Mouse (Mus musculus): ENCODE measurements around the gene Rptor. TPM values are rescaled to one million over a fixed set of nuclear protein-coding genes. Genes with fewer than 3 reads are reported as not detected.
A peak's percentile ranks its signal among the peaks of the same experiment; 100 is the strongest.
"Not testable (repeated sequence)": the region's sequence is repeated elsewhere in the genome, so short reads cannot be mapped to it uniquely, and the experiment has no call there.

The Rptor gene
- polyA plus RNA-seq, 1 experiment from 2014 or later = 12.5 TPM

DNA sequence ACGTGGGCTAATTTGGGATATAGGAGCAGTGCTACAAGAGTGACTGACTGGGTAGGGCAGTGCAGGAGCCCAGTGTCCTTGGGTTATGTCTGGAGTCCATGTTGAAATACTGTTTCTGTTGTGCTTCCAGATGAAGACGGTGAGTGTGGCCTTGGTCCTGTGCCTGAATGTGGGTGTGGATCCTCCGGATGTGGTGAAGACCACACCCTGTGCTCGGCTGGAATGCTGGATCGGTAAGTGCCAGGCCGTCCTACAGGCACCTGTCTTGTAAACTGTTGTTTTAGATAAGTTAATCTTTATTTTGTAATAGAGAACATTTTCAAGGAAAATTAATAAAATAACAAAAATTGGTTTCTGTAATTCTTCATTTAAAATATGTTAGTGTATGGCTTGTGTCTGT is 54.8 kb downstream of the Rptor start:
- Histone ChIP-seq H3K27me3 (no peaks in the 10 kb centered on the region), H3K4me3 (no peak overlapping the region), H3K27ac (no peak overlapping the region), H3K4me2 (no peak overlapping the region), H3K36me3 (0 out of 2 replicates have a peak, but pooled peaks cover 7% of the 10 kb centered on the region), H3K4me1 (peaks cover 6% of the 10 kb centered on the region; the same call in 1 of the 2 replicates), H3K9me3 (no peaks in the 10 kb centered on the region), H3K9ac (no peak overlapping the region)
- WGBS = 80% methylated on average over 6 of the region's 6 CpGs
- ATAC-seq (ENCODE audit: insufficient number of reproducible peaks, insufficient read depth, low FRiP score, low TSS enrichment, low read depth) = no peak

DNA sequence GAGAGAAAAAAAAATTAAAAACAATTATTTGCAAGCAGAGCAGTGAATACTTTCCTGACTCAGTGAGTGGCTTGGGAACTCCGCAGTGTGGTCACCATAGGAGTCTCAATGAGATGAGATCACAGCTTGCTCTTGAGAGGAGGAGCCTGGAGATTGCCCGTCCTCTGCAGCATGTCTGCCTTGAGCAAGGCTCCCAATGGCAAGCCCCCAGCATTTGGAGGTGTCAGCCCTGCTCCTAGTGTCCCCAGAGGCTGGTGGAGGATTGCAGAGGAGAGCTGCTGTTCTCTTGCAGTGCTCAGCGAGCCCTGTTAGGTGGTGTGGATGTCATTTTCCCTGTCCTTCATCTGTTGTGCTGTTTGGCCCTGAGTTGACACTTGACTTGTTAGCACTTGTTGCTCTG is 56.6 kb downstream of the Rptor start:
- Histone ChIP-seq H3K4me2 (no peak overlapping the region), H3K4me3 (no peak overlapping the region), H3K4me1 (peaks cover 20% of the 10 kb centered on the region; the same call in 1 of the 2 replicates), H3K9me3 (no peaks in the 10 kb centered on the region), H3K27ac (no peak overlapping the region), H3K36me3 (0 out of 2 replicates have a peak, but pooled peaks cover 7% of the 10 kb centered on the region), H3K9ac (no peak overlapping the region), H3K27me3 (no peaks in the 10 kb centered on the region)
- WGBS = 82% methylated on average over 3 of the region's 3 CpGs
- ATAC-seq (ENCODE audit: insufficient number of reproducible peaks, insufficient read depth, low FRiP score, low TSS enrichment, low read depth) = no peak

DNA sequence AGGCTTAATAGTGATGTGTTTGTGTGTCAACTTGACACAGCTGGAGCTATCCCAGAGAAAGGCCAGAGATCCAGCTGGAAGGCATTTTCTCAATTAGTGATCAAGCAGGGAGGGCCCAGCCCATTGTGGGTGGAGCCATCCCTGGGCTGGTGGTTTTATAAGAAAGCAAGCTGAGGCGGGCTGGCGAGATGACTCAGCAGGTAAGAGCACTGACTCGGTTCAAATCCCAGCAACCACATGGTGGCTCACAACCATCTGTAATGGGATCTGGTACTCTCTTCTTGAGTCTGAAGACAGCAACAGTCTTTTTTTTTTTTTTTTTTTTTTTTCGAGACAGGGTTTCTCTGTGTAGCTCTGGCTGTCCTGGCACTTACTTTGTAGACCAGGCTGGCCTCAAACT is 58.8 kb downstream of the Rptor start:
- not testable (repeated sequence) for H3K4me3 ChIP-seq; H3K27me3 ChIP-seq; H3K27ac ChIP-seq; ATAC-seq (ENCODE audit: insufficient number of reproducible peaks, insufficient read depth, low FRiP score, low TSS enrichment, low read depth); H3K9ac ChIP-seq; H3K36me3 ChIP-seq; H3K9me3 ChIP-seq; H3K4me2 ChIP-seq
- H3K4me1 ChIP-seq = peaks cover 33% of the 10 kb centered on the region
- 18% methylated on average over 4 of the region's 4 CpGs for WGBS

DNA sequence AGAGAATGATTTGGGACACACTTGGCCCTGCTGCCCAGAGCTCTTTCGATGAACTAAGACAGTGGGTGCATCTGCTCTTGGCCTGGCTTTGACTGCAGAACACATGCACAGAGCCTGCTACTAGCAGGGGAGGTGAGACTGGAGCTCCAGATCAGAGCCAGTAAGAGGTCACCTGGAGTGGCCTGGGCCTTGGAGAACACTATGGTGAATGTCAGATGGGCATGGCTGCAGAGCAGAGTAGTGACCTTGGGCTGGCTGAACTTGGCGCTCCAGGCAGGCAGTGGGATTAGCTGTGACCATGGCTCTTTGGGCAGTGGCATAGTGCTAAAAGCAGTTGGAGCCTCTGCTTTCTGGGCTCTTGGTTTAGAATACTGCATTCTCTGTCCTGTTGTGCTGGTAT is 61.2 kb downstream of the Rptor start:
- Histone ChIP-seq H3K27ac (no peak overlapping the region), H3K9ac (0 out of 2 replicates have a peak overlapping the region, but pooled peaks have one; percentile 16), H3K4me3 (no peak overlapping the region), H3K36me3 (no peaks in the 10 kb centered on the region), H3K4me2 (no peak overlapping the region), H3K27me3 (no peaks in the 10 kb centered on the region), H3K4me1 (peaks cover 37% of the 10 kb centered on the region), H3K9me3 (no peaks in the 10 kb centered on the region)
- ATAC-seq (ENCODE audit: insufficient number of reproducible peaks, insufficient read depth, low FRiP score, low TSS enrichment, low read depth) = no peak
- 89% methylated on average over 2 of the region's 2 CpGs for WGBS

DNA sequence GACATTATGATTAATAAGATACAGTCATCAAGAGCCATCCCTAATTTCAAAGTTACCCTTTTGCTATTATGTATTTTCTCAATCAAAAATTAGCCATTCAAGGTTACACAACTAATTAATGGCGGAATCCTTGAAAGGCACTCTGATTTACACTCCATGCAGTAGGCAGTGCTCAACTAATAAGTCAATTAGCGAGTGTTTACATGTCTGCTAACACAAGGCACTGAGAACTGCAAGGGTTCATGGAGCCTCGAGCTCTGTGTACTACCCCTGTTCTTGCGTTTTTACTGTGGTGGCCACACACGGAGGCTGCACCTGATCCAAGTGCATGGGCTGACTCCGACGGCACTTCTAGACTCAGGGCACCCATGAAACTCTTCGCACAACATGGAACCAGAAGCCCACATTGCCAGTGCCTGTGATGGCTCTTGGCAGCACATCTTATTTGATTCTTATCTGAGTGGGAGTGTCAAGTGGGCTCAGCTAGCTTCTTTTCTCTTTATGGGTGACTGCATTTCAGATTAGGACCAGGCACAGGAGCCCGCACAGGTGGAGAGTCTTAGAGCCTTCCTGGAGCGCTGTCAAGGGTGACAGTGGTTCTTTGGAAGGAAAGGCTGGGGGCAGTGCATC is 62.1 kb downstream of the Rptor start:
- Histone ChIP-seq H3K9me3 (no peaks in the 10 kb centered on the region), H3K27ac (no peak overlapping the region), H3K4me2 (no peak overlapping the region), H3K27me3 (no peaks in the 10 kb centered on the region), H3K36me3 (no peaks in the 10 kb centered on the region), H3K4me3 (no peak overlapping the region), H3K9ac (no peak overlapping the region), H3K4me1 (peaks cover 37% of the 10 kb centered on the region)
- ATAC-seq (ENCODE audit: insufficient number of reproducible peaks, insufficient read depth, low FRiP score, low TSS enrichment, low read depth) = no peak
- WGBS = 72% methylated on average over 10 of the region's 10 CpGs

DNA sequence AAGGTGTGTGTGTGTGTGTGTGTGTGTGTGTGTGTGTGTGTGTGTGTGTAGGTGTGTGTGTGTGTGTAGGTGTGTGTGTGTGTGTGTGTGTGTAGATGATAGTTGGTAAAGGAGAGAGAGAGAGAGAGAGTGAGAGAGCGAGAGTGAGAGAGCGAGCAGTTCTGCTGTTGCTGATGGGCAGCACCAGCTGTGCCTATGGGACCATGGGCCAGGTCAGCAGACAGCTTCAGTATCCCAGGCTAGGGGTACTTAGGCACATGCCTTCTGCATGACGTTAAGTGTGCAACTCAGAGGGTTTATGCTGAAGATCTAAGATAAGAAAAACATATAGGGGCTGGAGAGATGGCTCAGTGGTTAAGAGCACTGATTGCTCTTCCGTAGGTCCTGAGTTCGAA is 62.6 kb downstream of the Rptor start:
- no peak for ATAC-seq (ENCODE audit: insufficient number of reproducible peaks, insufficient read depth, low FRiP score, low TSS enrichment, low read depth)
- H3K4me2 ChIP-seq = no peak overlapping the region
- H3K4me3 ChIP-seq = no peak overlapping the region
- 86% methylated on average over 5 of the region's 5 CpGs for WGBS
- H3K4me1 ChIP-seq = peaks cover 37% of the 10 kb centered on the region
- no peaks in the 10 kb centered on the region for H3K27me3 ChIP-seq
- no peaks in the 10 kb centered on the region for H3K36me3 ChIP-seq
- no peaks in the 10 kb centered on the region for H3K9me3 ChIP-seq
- H3K9ac ChIP-seq = no peak overlapping the region
- H3K27ac ChIP-seq = no peak overlapping the region

DNA sequence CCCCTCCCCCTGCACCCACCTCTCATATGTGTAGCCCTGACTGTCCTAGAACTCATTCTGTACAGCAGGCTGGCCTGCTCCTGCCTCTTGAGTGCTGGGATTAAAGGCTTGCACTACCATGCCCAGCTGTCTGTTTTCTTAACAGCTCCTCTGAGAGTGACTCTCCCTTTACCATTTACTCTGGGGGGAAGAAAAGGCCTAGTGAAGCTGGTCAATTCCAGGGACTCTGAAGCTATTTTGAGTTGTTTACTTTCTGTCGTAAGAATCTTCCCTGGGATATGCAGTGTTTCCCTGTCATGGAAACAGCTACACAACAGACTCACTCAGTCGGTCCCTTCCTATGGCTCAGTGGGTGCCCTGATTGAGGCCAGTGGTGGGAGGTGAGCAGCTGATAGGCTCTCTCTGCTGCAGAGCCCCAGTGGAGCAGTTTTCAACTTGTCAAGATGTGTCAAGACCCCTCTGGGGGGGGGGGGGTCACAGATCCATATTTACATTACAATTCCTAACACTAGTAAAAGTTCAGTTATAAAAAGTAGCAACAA is 63.9 kb downstream of the Rptor start:
- H3K9me3 ChIP-seq = no peaks in the 10 kb centered on the region
- H3K4me3 ChIP-seq = no peak overlapping the region
- H3K36me3 ChIP-seq = no peaks in the 10 kb centered on the region
- H3K4me1 ChIP-seq = peaks cover 35% of the 10 kb centered on the region
- H3K9ac ChIP-seq = no peak overlapping the region
- WGBS = 49% methylated on average over 2 of the region's 2 CpGs
- no peak overlapping the region for H3K27ac ChIP-seq
- no peak overlapping the region for H3K4me2 ChIP-seq
- no peak for ATAC-seq (ENCODE audit: insufficient number of reproducible peaks, insufficient read depth, low FRiP score, low TSS enrichment, low read depth)
- H3K27me3 ChIP-seq = no peaks in the 10 kb centered on the region

DNA sequence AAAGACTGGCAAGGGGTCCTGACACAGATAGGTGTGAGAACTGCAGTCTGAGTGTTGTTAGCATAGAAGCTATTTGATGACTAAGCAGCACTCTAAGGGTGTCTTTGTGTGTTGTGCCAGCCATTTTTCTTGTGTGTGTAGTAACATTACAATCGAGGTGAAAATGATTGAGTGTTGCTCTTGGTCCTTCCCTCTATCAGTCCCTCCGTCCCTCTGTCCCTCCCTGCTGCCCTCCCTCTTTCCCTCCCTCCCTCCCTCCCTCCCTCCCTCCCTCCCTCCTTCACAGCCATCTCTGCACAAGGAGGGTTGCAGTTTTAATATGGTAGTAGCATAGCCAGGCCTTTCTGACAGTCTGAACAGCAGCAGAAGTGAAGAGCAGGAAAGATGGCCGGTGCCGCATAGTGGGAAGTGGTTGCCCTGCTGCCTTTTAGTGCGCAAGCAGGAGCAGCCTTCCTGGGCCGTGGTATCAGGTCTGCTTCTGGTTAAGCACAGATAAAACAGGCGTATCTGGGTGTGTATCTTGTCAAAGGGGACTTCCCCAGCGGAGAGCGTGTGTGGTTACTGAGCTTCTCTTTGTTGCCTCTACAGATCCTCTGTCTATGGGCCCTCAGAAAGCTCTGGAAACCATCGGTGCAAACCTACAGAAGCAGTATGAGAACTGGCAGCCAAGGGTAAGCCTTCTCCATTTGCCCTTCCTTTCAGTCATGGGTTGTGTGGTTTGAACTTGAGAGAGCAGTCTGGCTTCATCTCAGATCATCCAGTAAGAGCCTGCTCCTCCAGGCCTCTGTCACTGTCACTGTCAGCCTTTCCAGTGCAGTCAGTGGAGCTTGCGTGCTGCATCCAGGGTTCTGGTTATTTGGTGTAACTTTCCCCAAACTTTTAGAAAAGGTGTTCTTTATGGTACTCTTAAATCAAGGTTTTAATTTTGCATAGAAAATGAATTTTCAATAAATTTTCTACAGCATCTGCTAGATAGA is 68.3 kb downstream of the Rptor start:
- Histone ChIP-seq H3K27me3 (no peaks in the 10 kb centered on the region), H3K4me2 (no peak overlapping the region), H3K9me3 (no peaks in the 10 kb centered on the region), H3K27ac (no peak overlapping the region), H3K36me3 (no peaks in the 10 kb centered on the region), H3K9ac (no peak overlapping the region), H3K4me1 (peaks cover 21% of the 10 kb centered on the region), H3K4me3 (no peak overlapping the region)
- WGBS = 58% methylated on average over 11 of the region's 11 CpGs
- ATAC-seq (ENCODE audit: insufficient number of reproducible peaks, insufficient read depth, low FRiP score, low TSS enrichment, low read depth) = no peak

DNA sequence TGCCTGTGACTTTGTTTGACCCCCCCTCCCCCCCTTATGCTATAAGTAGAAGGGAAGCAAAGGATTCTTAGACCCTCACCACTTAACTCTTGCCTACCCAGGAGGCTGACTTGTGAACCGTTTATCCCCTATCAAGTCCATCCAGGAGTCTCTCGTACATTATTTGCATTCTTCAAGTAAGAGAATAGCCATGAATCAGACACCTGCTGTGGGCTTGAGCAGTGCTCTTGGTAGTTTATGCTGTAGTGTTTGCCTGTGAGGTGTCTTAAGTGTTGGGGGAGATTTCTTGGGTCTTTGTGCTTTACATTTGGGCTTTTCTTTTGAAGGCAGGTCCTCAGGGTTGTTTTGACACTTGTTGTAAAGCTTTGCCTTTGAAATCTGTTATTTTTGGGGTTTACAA is 69.3 kb downstream of the Rptor start:
- no peak for ATAC-seq (ENCODE audit: insufficient number of reproducible peaks, insufficient read depth, low FRiP score, low TSS enrichment, low read depth)
- no peak overlapping the region for H3K4me2 ChIP-seq

DNA sequence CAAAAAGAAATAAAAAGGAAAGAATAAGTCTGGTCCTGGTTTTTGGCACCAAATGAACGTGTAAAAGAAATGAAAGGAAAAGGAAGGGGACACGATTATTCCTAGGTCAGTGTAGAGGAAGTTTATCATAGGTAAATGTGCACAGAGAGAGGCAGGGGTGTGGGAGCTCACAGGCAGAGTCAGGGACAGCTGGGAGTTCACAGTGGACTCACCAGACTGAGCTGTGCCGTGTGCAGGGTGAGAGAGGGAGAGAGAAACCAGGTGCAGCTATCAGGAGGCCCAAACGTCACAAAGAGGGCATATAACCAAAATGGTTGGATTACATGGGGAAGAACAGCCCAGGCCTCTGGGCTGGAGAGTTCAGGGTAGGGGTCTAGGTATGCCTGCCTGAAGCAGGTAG is 70.1 kb downstream of the Rptor start:
- no peak overlapping the region for H3K27ac ChIP-seq
- H3K4me3 ChIP-seq = no peak overlapping the region
- WGBS = 75% methylated on average over 4 of the region's 4 CpGs
- no peak overlapping the region for H3K4me2 ChIP-seq
- no peak overlapping the region for H3K9ac ChIP-seq
- H3K27me3 ChIP-seq = no peaks in the 10 kb centered on the region
- no peak for ATAC-seq (ENCODE audit: insufficient number of reproducible peaks, insufficient read depth, low FRiP score, low TSS enrichment, low read depth)
- H3K4me1 ChIP-seq = peaks cover 27% of the 10 kb centered on the region
- no peaks in the 10 kb centered on the region for H3K36me3 ChIP-seq
- no peaks in the 10 kb centered on the region for H3K9me3 ChIP-seq

More for the DNA sequence above, 69.3 kb downstream of the Rptor start:
- no peaks in the 10 kb centered on the region for H3K36me3 ChIP-seq
- peaks cover 25% of the 10 kb centered on the region for H3K4me1 ChIP-seq
- H3K27ac ChIP-seq = no peak overlapping the region
- WGBS = 52% methylated on average over 2 of the region's 2 CpGs
- no peak overlapping the region for H3K9ac ChIP-seq
- no peaks in the 10 kb centered on the region for H3K27me3 ChIP-seq
- no peaks in the 10 kb centered on the region for H3K9me3 ChIP-seq
- H3K4me3 ChIP-seq = no peak overlapping the region

DNA sequence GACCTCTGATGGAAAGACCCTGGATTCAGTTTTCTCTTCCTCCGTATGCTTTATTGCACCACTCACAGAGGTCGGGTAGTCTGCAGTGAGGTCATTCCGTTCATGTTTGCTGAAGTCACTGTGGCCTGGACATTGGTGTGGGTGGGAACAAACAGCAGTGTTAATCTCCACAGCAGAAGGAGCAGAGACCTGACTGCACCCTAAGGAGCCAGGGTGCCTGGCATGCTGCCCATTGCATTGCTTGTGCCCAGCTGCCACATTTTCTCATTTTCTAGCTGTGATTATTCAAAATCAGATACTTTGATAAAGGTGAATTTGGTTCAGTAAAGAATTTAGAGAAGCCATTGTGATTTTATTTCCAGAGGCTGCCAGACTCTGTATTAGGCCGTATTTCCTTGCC is 72.1 kb downstream of the Rptor start:
- Histone ChIP-seq H3K9ac (no peak overlapping the region), H3K9me3 (no peaks in the 10 kb centered on the region), H3K4me1 (peaks cover 27% of the 10 kb centered on the region), H3K27me3 (no peaks in the 10 kb centered on the region), H3K27ac (no peak overlapping the region), H3K4me3 (no peak overlapping the region), H3K4me2 (no peak overlapping the region), H3K36me3 (no peaks in the 10 kb centered on the region)
- 64% methylated on average over 4 of the region's 4 CpGs for WGBS
- no peak for ATAC-seq (ENCODE audit: insufficient number of reproducible peaks, insufficient read depth, low FRiP score, low TSS enrichment, low read depth)
